Mouse (Mus musculus) liver, postnatal 0 days (tissue): ENCODE results near the gene Olfr1371. TPM values are rescaled to one million over a fixed set of nuclear protein-coding genes. Genes with fewer than 3 reads are reported as not detected.

Experiments
- ATAC-seq: fragments of 200-750 bp; cut with Nextera tagmentation; 2 replicates; pipeline ENCODE4 v1.8.0; 2017; ENCODE audit warnings: mild to moderate bottlenecking, moderate library complexity
- DNase-seq: peaks from one replicate; pipeline ENCODE4 v3.0.0-alpha.2; 2016
- H3K27ac ChIP-seq: fragments of 300-500 bp; sonication (generic); 2 replicates; pipeline ENCODE4 v1.5.1; 2014; ENCODE audit warnings: antibody characterized with exemption, moderate library complexity, mild to moderate bottlenecking, low read depth
- H3K27me3 ChIP-seq: fragments of 300-500 bp; sonication (generic); 2 replicates; pipeline ENCODE4 v1.6.1; 2014; ENCODE audit warnings: low read length, control low read depth, mixed read lengths; ENCODE audit not compliant: insufficient read depth
- H3K36me3 ChIP-seq: fragments of 300-500 bp; sonication (generic); replicated peaks from 2 replicates; pipeline ENCODE4 v1.6.1; 2014; ENCODE audit warnings: mild to moderate bottlenecking, control low read depth, low read length, moderate library complexity, mixed read lengths; ENCODE audit not compliant: insufficient read depth
- H3K4me1 ChIP-seq: fragments of 300-500 bp; sonication (generic); 2 replicates; pipeline ENCODE4 v1.6.1; 2014; ENCODE audit warnings: antibody characterized with exemption, mild to moderate bottlenecking, control low read depth; ENCODE audit not compliant: insufficient read depth
- H3K4me2 ChIP-seq: fragments of 300-500 bp; sonication (generic); 2 replicates; pipeline ENCODE4 v1.6.1; 2014; ENCODE audit warnings: low read depth, mild to moderate bottlenecking, low read length, moderate library complexity, mixed read lengths
- H3K4me3 ChIP-seq: fragments of 300-500 bp; sonication (generic); 2 replicates; pipeline ENCODE4 v1.5.1; 2014; ENCODE audit warnings: low read depth, low read length
- H3K9ac ChIP-seq: fragments of 300-500 bp; sonication (generic); replicated peaks from 2 replicates; pipeline ENCODE4 v1.6.1; 2014; ENCODE audit warnings: mild to moderate bottlenecking, moderate library complexity
- H3K9me3 ChIP-seq: fragments of 300-500 bp; sonication (generic); 2 replicates; pipeline ENCODE4 v1.6.1; 2016; ENCODE audit warnings: mild to moderate bottlenecking, control low read depth, low read length, mixed read lengths
- CTCF ChIP-seq: sonication (generic); IDR thresholded peaks from 2 replicates; pipeline ENCODE4 v1.5.1; 2016; ENCODE audit warnings: antibody characterized with exemption, low read depth
- EP300 ChIP-seq: IDR thresholded peaks from 2 replicates; pipeline ENCODE4 v1.6.1; 2016; ENCODE audit warnings: antibody characterized with exemption, low read depth, mild to moderate bottlenecking
- WGBS: fragments of 180-500 bp; shearing (Covaris S2); extraction: QIAGEN DNeasy Blood & Tissue Kit; methylation state at CpG from one replicate; pipeline ENCODE4 v1.1.7; 2014; ENCODE audit not compliant: insufficient replicate concordance; 5-methylcytosine and 5-hydroxymethylcytosine counted together
- polyA plus RNA-seq: library from polyadenylated mRNA; unstranded; fragments of >200 nt; fragmentation: Nextera tagmentation; extraction: Ambion mirVana; gene quantifications from 2 replicates; pipeline ENCODE4 v1.2.1, GENCODE M21; 2015

Gene Olfr1371
- not detected in 2 replicates for polyA plus RNA-seq

GRCm38 (mm10) chr11:52213887-52214286 is at the start of gene Olfr1371:
TSS of gene Olfr1371 (minus strand) at chr11:52213987.
- Histone ChIP-seq H3K36me3 (no peaks in the 10 kb centered on the region), H3K4me2 (no peak within 1 kb of the TSS), H3K9me3 (no peaks in the 10 kb centered on the region), H3K4me1 (no peaks in the 10 kb centered on the region), H3K4me3 (no peak within 1 kb of the TSS), H3K9ac (no peak within 1 kb of the TSS), H3K27me3 (no peaks in the 10 kb centered on the region), H3K27ac (no peak within 1 kb of the TSS)
- TF ChIP-seq CTCF (no peak), EP300 (no peak)
- ATAC-seq (no peak), DNase-seq (no peak)

GRCm38 (mm10) chr11:52262338-52262737 is 48.6 kb upstream of the Olfr1371 start:
- Histone ChIP-seq H3K27me3 (no peaks in the 10 kb centered on the region), H3K36me3 (no peaks in the 10 kb centered on the region), H3K4me3 (no peak overlapping the region), H3K9me3 (no peaks in the 10 kb centered on the region), H3K4me1 (0 out of 2 replicates have a peak, but pooled peaks cover 3% of the 10 kb centered on the region), H3K4me2 (no peak overlapping the region), H3K27ac (no peak overlapping the region), H3K9ac (no peak overlapping the region)
- TF ChIP-seq EP300, result no peak
- no peak for TF ChIP-seq CTCF
- WGBS, result 84% methylated on average over 11 of the region's 11 CpGs
- ATAC-seq (no peak), DNase-seq (peak; percentile 9)

- Histone ChIP-seq H3K4me2 (no peak overlapping the region), H3K4me1 (0 out of 2 replicates have a peak, but pooled peaks cover 3% of the 10 kb centered on the region), H3K9ac (no peak overlapping the region), H3K27ac (no peak overlapping the region), H3K4me3 (no peak overlapping the region), H3K36me3 (no peaks in the 10 kb centered on the region), H3K9me3 (no peaks in the 10 kb centered on the region), H3K27me3 (no peaks in the 10 kb centered on the region)
- peak; percentile 71 for DNase-seq
- WGBS, result 30% methylated on average over 5 of the region's 5 CpGs
- TF ChIP-seq EP300 (no peak), CTCF (peak; percentile 83)
- no peak for ATAC-seq
Measured at GRCm38 (mm10) chr11:52261937-52262336, 48.1 kb upstream of the Olfr1371 start.

- H3K27me3 ChIP-seq, result no peaks in the 10 kb centered on the region
- no peak overlapping the region for H3K9ac ChIP-seq
- ATAC-seq (no peak), DNase-seq (no peak)
- 72% methylated on average over 4 of the region's 4 CpGs for WGBS
- H3K4me2 ChIP-seq, result no peak overlapping the region
- TF ChIP-seq EP300, result no peak
- no peak for TF ChIP-seq CTCF
- H3K9me3 ChIP-seq, result no peaks in the 10 kb centered on the region
- no peak overlapping the region for H3K4me3 ChIP-seq
- H3K27ac ChIP-seq, result no peak overlapping the region
- H3K4me1 ChIP-seq, result 0 out of 2 replicates have a peak, but pooled peaks cover 3% of the 10 kb centered on the region
- H3K36me3 ChIP-seq, result no peaks in the 10 kb centered on the region
Measured at GRCm38 (mm10) chr11:52260878-52261277, 47.1 kb upstream of the Olfr1371 start.

GRCm38 (mm10) chr11:52258711-52259110 is 44.9 kb upstream of the Olfr1371 start:
- no peak for ATAC-seq
- WGBS, result 52% methylated on average over 5 of the region's 5 CpGs

GRCm38 (mm10) chr11:52257376-52257775 is 43.6 kb upstream of the Olfr1371 start:
- H3K4me2 ChIP-seq, result no peak overlapping the region
- H3K27me3 ChIP-seq, result no peaks in the 10 kb centered on the region
- H3K27ac ChIP-seq, result no peak overlapping the region
- no peaks in the 10 kb centered on the region for H3K36me3 ChIP-seq
- H3K4me3 ChIP-seq, result no peak overlapping the region
- peak; percentile 75 for ATAC-seq
- DNase-seq, result peak; percentile 22
- no peaks in the 10 kb centered on the region for H3K9me3 ChIP-seq
- TF ChIP-seq EP300 (no peak), CTCF (no peak)
- 59% methylated on average over 3 of the region's 3 CpGs for WGBS
- H3K4me1 ChIP-seq, result peaks cover 5% of the 10 kb centered on the region; the same call in 1 of the 2 replicates
- H3K9ac ChIP-seq, result no peak overlapping the region

More at GRCm38 (mm10) chr11:52258711-52259110, 44.9 kb upstream of the Olfr1371 start:
- no peak overlapping the region for H3K27ac ChIP-seq
- H3K9me3 ChIP-seq, result no peaks in the 10 kb centered on the region
- no peak overlapping the region for H3K4me3 ChIP-seq
- no peaks in the 10 kb centered on the region for H3K27me3 ChIP-seq
- no peak overlapping the region for H3K4me2 ChIP-seq
- TF ChIP-seq CTCF (no peak), EP300 (no peak)
- peaks cover 3% of the 10 kb centered on the region; the same call in 1 of the 2 replicates for H3K4me1 ChIP-seq
- no peak overlapping the region for H3K9ac ChIP-seq
- H3K36me3 ChIP-seq, result no peaks in the 10 kb centered on the region
- DNase-seq, result peak; percentile 13
